In the genomic region with DNA sequence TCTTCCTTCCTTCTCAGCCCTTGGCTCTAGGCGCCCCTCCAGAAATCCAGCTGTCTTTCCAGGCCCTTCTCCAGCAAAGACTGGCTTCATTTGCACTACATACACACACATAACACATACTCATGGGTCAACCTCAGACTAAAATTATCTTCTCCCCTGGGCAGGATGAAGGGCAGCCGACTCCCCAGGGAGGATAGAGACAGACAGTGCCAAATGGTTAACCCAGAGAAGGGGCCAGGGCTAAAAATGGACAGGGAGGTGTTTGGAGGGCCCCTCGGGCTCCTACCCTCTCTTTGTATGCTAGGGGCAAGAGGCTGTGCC, we compare ENCODE assay signal across 9 mouse cellular contexts. TPM values are rescaled to one million over a fixed set of nuclear protein-coding genes. Genes with fewer than 3 reads are reported as not detected.
A peak's percentile ranks its signal among the peaks of the same experiment; 100 is the strongest.
DNase-seq lines count a peak whose midpoint lies in the region; ATAC-seq lines count a peak whose summit lies in the region.
"Had no signal": no experiment of that assay in that cellular context is flagged by ENCODE, and none has a peak within 500 bp of the region (broad histone marks: within the 10 kb centered on the region; RNA-seq: fewer than 3 reads in every experiment).

No protein-coding gene starts in this region.

- H3K36me3 ChIP-seq in midbrain, embryonic 10.5 days, result peaks cover 53% of the 10 kb centered on the region
- peaks cover 33% of the 10 kb centered on the region for H3K36me3 ChIP-seq in midbrain, embryonic 14.5 days (ENCODE audit: control insufficient read depth, insufficient read depth, low read length)
- peaks cover 4% of the 10 kb centered on the region for H3K36me3 ChIP-seq in heart, embryonic 15.5 days
- peaks cover 23% of the 10 kb centered on the region for H3K36me3 ChIP-seq in stomach, embryonic 14.5 days (ENCODE audit: control insufficient read depth, insufficient read depth, low read length)

- no peaks in the 10 kb centered on the region for H3K9me3 ChIP-seq in midbrain, embryonic 10.5 days (replicated peaks)
- H3K9me3 ChIP-seq in midbrain, embryonic 14.5 days (ENCODE audit: control insufficient read depth, low read length), result no peaks in the 10 kb centered on the region
- H3K9me3 ChIP-seq in heart, embryonic 15.5 days (replicated peaks), result no peaks in the 10 kb centered on the region
- H3K9me3 ChIP-seq in stomach, embryonic 14.5 days (ENCODE audit: control insufficient read depth, low read depth, low read length), result no peaks in the 10 kb centered on the region

- H3K27me3 ChIP-seq in midbrain, embryonic 10.5 days (ENCODE audit: low read depth, poor library complexity, severe bottlenecking), result no peaks in the 10 kb centered on the region
- H3K27me3 ChIP-seq in midbrain, embryonic 14.5 days (ENCODE audit: control insufficient read depth, insufficient read depth, low read length), result no peaks in the 10 kb centered on the region
- no peaks in the 10 kb centered on the region for H3K27me3 ChIP-seq in heart, embryonic 15.5 days
- H3K27me3 ChIP-seq in stomach, embryonic 14.5 days (ENCODE audit: control insufficient read depth, insufficient read depth, low read length), result no peaks in the 10 kb centered on the region

- no peak overlapping the region for H3K4me3 ChIP-seq in midbrain, embryonic 10.5 days
- H3K4me3 ChIP-seq in midbrain, embryonic 14.5 days (replicated peaks; ENCODE audit: low read depth, low read length), result no peak overlapping the region
- no peak overlapping the region for H3K4me3 ChIP-seq in heart, embryonic 15.5 days
- no peak overlapping the region for H3K4me3 ChIP-seq in stomach, embryonic 14.5 days (ENCODE audit: low read depth, low read length)

- no peak for ATAC-seq in midbrain, embryonic 14.5 days (ENCODE audit: low FRiP score, low TSS enrichment)
- ATAC-seq in heart, embryonic 15.5 days (replicated peaks; ENCODE audit: insufficient number of reproducible peaks, insufficient read depth, low FRiP score, low read depth), result no peak
- no peak for ATAC-seq in stomach, embryonic 14.5 days (ENCODE audit: insufficient number of reproducible peaks, insufficient read depth, low FRiP score, low read depth)

- 79% methylated on average over 3 of the region's 3 CpGs for WGBS in midbrain, embryonic 10.5 days
- WGBS in midbrain, embryonic 14.5 days, result 72% methylated on average over 3 of the region's 3 CpGs
- WGBS in heart, embryonic 15.5 days, result 57% methylated on average over 3 of the region's 3 CpGs
- WGBS in stomach, embryonic 14.5 days, result 78% methylated on average over 3 of the region's 3 CpGs

- H3K4me2 ChIP-seq in midbrain, embryonic 14.5 days (ENCODE audit: low read length), result no peak overlapping the region
- no peak overlapping the region; the same call in 1 of the 2 replicates for H3K4me2 ChIP-seq in heart, embryonic 15.5 days
- no peak overlapping the region for H3K4me2 ChIP-seq in stomach, embryonic 14.5 days (replicated peaks; ENCODE audit: low read depth, low read length)

- H3K4me1 ChIP-seq in midbrain, embryonic 10.5 days, result peaks cover 55% of the 10 kb centered on the region
- peaks cover 12% of the 10 kb centered on the region for H3K4me1 ChIP-seq in midbrain, embryonic 14.5 days (ENCODE audit: control insufficient read depth, insufficient read depth, low read length)
- H3K4me1 ChIP-seq in heart, embryonic 15.5 days (replicated peaks), result peaks cover 80% of the 10 kb centered on the region
- H3K4me1 ChIP-seq in stomach, embryonic 14.5 days (ENCODE audit: control insufficient read depth, insufficient read depth, low read length), result peaks cover 32% of the 10 kb centered on the region

- H3K9ac ChIP-seq in midbrain, embryonic 14.5 days (replicated peaks; ENCODE audit: low read length), result no peak overlapping the region
- no peak overlapping the region for H3K9ac ChIP-seq in heart, embryonic 15.5 days
- H3K9ac ChIP-seq in stomach, embryonic 14.5 days (replicated peaks; ENCODE audit: low read depth, low read length), result no peak overlapping the region

- peak; percentile 21 to 42 for DNase-seq in heart, adult 18-20 months
- DNase-seq in heart, adult 8-10 months (ENCODE audit: low spot score), result no peak
- no peak for DNase-seq in midbrain, embryonic 10.5 days (ENCODE audit: low spot score)
- DNase-seq in midbrain, embryonic 14.5 days, result no peak
- DNase-seq in testis, postnatal 14 days (ENCODE audit: low spot score), result no peak
- no peak for DNase-seq in spleen, postnatal 36 days (ENCODE audit: low spot score in 2 of 2)
- DNase-seq: kidney, adult 8-10 months had no signal

- H3K27ac ChIP-seq in midbrain, embryonic 10.5 days (replicated peaks), result peak overlapping the region; percentile 80
- H3K27ac ChIP-seq in midbrain, embryonic 14.5 days (replicated peaks; ENCODE audit: low read depth, low read length), result no peak overlapping the region
- peak overlapping the region; percentile 33 for H3K27ac ChIP-seq in heart, embryonic 15.5 days
- 0 out of 2 replicates have a peak overlapping the region, but pooled peaks have one; percentile 36 for H3K27ac ChIP-seq in stomach, embryonic 14.5 days (ENCODE audit: low read length)

RNA-seq across cellular contexts. Expression of gene Tnk2, which starts 23.8 kb away (rescaled TPM):
- total RNA-seq in heart, adult 18-20 months (2021), result 10 to 100 TPM; 20.5 to 22.0 TPM
- total RNA-seq in heart, adult 8-10 months (2022), result 10 to 100 TPM; 18.6 to 22.6 (median 21.4) TPM
- polyA plus RNA-seq in midbrain, embryonic 10.5 days (2016; fragmentation: Nextera tagmentation; extraction: Ambion mirVana), result 8.4 and 9.8 TPM in 2 replicates
- polyA plus RNA-seq in midbrain, embryonic 14.5 days (2014; fragmentation: Nextera tagmentation; extraction: Ambion mirVana), result 15.5 and 17.6 TPM in 2 replicates
- polyA plus RNA-seq in heart, embryonic 15.5 days (2015; fragmentation: Nextera tagmentation; extraction: Ambion mirVana), result 6.9 and 9.5 TPM in 2 replicates
- 13.1 and 17.1 TPM in 2 replicates for polyA plus RNA-seq in stomach, embryonic 14.5 days (2014; fragmentation: Nextera tagmentation; extraction: Ambion mirVana)

RNA-seq across cellular contexts. Expression of gene Tfrc, which starts 58.8 kb away (rescaled TPM):
- 10 to 100 TPM; 27.1 to 57.1 TPM for total RNA-seq in heart, adult 18-20 months (2021)
- total RNA-seq in heart, adult 8-10 months (2022), result 10 to 100 TPM; 21.4 to 53.5 (median 38.0) TPM
- polyA plus RNA-seq in midbrain, embryonic 10.5 days (2016; fragmentation: Nextera tagmentation; extraction: Ambion mirVana), result 68.7 and 71.9 TPM in 2 replicates
- polyA plus RNA-seq in midbrain, embryonic 14.5 days (2014; fragmentation: Nextera tagmentation; extraction: Ambion mirVana), result 31.8 and 69.8 TPM in 2 replicates
- polyA plus RNA-seq in heart, embryonic 15.5 days (2015; fragmentation: Nextera tagmentation; extraction: Ambion mirVana), result 34.5 and 34.8 TPM in 2 replicates
- 60.5 and 73.2 TPM in 2 replicates for polyA plus RNA-seq in stomach, embryonic 14.5 days (2014; fragmentation: Nextera tagmentation; extraction: Ambion mirVana)

Comparison
In these comparisons a context has a peak if more than half of its experiments do, and no peak if none do; other contexts are left out.
1. DNase-seq: peak in heart, adult 18-20 months (2 of 2); none in heart, adult 8-10 months (single experiment), midbrain, embryonic 10.5 days (single experiment), midbrain, embryonic 14.5 days (single experiment), testis, postnatal 14 days (single experiment) and spleen, postnatal 36 days (0 of 2).